Mouse (Mus musculus) hindbrain, embryonic 14.5 days (tissue): ENCODE measurements at regions not wholly inside any gene's neighbourhood (a gene's known extent, or its start where the extent isn't known, plus 50 kb on each side); places are given as distances from the start of the nearest gene placed in this dataset.

Source experiments
- ATAC-seq: fragments of 200-750 bp; cut with Nextera tagmentation; 2 replicates; pipeline ENCODE4 v1.8.0; 2017; ENCODE audit warnings: moderate number of reproducible peaks, mild to moderate bottlenecking, moderate TSS enrichment, moderate library complexity; ENCODE audit not compliant: low FRiP score
- DNase-seq: peaks from one replicate; pipeline ENCODE4 v3.0.0-alpha.2; 2015; ENCODE audit warnings: low spot score
- H3K27ac ChIP-seq: fragments of 300-500 bp; sonication (generic); 2 replicates; pipeline ENCODE4 v1.5.1; 2014; ENCODE audit warnings: mild to moderate bottlenecking, moderate library complexity
- H3K27me3 ChIP-seq: fragments of 300-500 bp; sonication (generic); 2 replicates; pipeline ENCODE4 v1.6.1; 2014; ENCODE audit warnings: mild to moderate bottlenecking, low read length, mixed read lengths; ENCODE audit not compliant: control insufficient read depth, insufficient read depth
- H3K36me3 ChIP-seq: fragments of 300-500 bp; sonication (generic); replicated peaks from 2 replicates; pipeline ENCODE4 v1.6.1; 2014; ENCODE audit not compliant: control insufficient read depth, insufficient read depth
- H3K4me1 ChIP-seq: fragments of 300-500 bp; sonication (generic); replicated peaks from 2 replicates; pipeline ENCODE4 v1.6.1; 2014; ENCODE audit warnings: antibody characterized with exemption, low read length, mixed read lengths; ENCODE audit not compliant: control insufficient read depth, insufficient read depth
- H3K4me2 ChIP-seq: fragments of 300-500 bp; sonication (generic); replicated peaks from 2 replicates; pipeline ENCODE4 v1.6.1; 2014; ENCODE audit warnings: mild to moderate bottlenecking, moderate library complexity
- H3K4me3 ChIP-seq: fragments of 300-500 bp; sonication (generic); replicated peaks from 2 replicates; pipeline ENCODE4 v1.5.1; 2014; ENCODE audit warnings: mild to moderate bottlenecking, low read length
- H3K9ac ChIP-seq: fragments of 300-500 bp; sonication (generic); 2 replicates; pipeline ENCODE4 v1.6.1; 2014
- H3K9me3 ChIP-seq: fragments of 300-500 bp; sonication (generic); 2 replicates; pipeline ENCODE4 v1.6.1; 2016; ENCODE audit warnings: low read length; ENCODE audit not compliant: control insufficient read depth
- WGBS: fragments of 180-500 bp; shearing (Covaris S2); extraction: QIAGEN DNeasy Blood & Tissue Kit; methylation state at CpG from one replicate; pipeline ENCODE4 v1.1.7; 2014; 5-methylcytosine and 5-hydroxymethylcytosine counted together

DNA sequence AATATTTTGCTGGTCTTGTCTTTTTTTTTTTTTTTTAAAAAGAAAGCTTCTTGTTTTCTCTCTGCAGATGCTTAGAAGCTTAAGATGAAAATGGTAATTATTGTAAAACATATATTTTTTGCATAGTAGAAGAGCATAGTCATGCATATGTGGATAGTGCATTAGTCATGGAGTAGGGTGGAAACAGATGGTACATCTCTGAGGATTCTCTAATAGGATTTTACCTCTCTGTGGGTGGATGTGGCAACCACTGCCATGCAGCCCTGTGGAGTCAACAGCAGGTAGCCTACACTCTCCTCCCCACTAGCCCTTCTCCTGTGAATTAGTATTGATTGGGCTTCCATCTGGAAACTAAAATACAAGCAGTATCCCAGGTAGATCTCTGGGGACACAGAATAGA, 409.2 kb downstream of the Nr4a2 start:
- H3K4me3 ChIP-seq: no peak overlapping the region
- no peak overlapping the region for H3K9ac ChIP-seq
- H3K36me3 ChIP-seq: no peaks in the 10 kb centered on the region
- DNase-seq (no peak), ATAC-seq (no peak)
- no peak overlapping the region for H3K27ac ChIP-seq
- no peaks in the 10 kb centered on the region for H3K27me3 ChIP-seq
- no peaks in the 10 kb centered on the region for H3K9me3 ChIP-seq
- no peak overlapping the region for H3K4me2 ChIP-seq
- H3K4me1 ChIP-seq: no peaks in the 10 kb centered on the region

DNA sequence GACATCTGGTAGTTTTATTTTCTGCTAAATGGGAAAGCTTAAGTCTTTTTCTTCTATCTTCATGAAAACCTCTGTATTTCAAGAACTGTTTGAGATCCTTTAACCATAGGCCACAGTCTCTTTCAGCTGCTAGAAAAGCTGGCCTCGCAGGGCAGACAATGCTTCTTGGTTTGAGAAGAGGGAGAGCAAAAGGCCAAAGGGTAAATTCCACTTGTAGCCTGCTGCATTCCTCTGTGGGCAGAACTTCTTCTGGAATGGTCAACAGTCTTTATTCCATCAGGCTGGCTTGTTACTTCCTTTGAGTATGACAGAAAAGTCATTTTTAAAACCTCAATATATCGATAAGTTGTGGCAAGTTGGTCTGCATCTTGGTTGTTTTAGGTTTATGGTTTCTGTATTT, 440.2 kb downstream of the Nr4a2 start:
- no peak overlapping the region for H3K27ac ChIP-seq
- DNase-seq: no peak
- no peak for ATAC-seq

DNA sequence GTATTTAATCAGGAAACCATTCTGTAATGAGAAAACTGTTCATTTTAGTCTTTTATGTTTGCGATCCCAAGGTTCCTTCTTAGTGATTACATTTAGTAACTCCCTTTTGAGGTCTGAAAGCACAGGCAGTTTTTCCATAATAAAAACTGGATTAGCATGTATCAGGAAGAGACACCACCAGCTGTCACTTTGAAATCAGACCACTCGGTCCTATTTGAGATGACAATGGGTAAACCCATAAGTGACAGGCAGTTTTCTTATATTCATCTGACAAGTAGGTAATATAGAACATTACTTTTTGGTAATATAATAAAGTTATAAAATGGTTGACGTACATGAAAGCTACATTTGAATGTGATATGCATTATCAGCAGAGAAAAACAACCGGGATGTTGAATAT, 449.9 kb downstream of the Nr4a2 start:
- no peaks in the 10 kb centered on the region for H3K36me3 ChIP-seq
- ATAC-seq: no peak
- 71% methylated on average over 4 of the region's 4 CpGs for WGBS
- no peaks in the 10 kb centered on the region for H3K27me3 ChIP-seq
- H3K4me3 ChIP-seq: no peak overlapping the region
- no peaks in the 10 kb centered on the region for H3K4me1 ChIP-seq
- H3K27ac ChIP-seq: no peak overlapping the region
- H3K9ac ChIP-seq: no peak overlapping the region
- no peaks in the 10 kb centered on the region for H3K9me3 ChIP-seq
- no peak overlapping the region for H3K4me2 ChIP-seq
- no peak for DNase-seq

More for the DNA sequence above, 440.2 kb downstream of the Nr4a2 start:
- Histone ChIP-seq H3K27me3 (no peaks in the 10 kb centered on the region), H3K4me3 (no peak overlapping the region), H3K36me3 (no peaks in the 10 kb centered on the region), H3K9ac (no peak overlapping the region), H3K9me3 (no peaks in the 10 kb centered on the region), H3K4me2 (no peak overlapping the region), H3K4me1 (no peaks in the 10 kb centered on the region)
- WGBS: 31% methylated on average over 2 of the region's 2 CpGs

DNA sequence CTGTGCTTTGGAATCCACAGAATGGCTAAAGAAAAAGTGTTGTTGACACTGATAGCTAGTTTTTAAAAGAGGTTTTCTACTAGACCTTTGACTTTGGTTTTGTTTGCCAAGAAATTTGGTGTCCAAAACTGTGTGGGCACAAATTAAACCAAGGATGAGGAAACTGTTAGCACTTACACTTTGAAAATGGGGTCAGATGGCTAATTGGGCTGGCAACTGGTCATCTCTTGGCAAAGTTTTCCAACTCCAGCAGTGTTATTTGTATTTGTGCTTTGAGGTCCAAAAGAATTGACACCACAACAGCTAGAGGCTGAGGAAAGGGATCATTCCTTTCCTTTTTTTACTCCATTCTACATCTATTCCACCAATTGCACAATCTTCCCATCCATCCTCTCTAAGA, 451.1 kb downstream of the Nr4a2 start:
- Histone ChIP-seq H3K9ac (no peak overlapping the region), H3K9me3 (no peaks in the 10 kb centered on the region), H3K4me2 (no peak overlapping the region), H3K36me3 (no peaks in the 10 kb centered on the region), H3K27ac (no peak overlapping the region), H3K4me3 (no peak overlapping the region), H3K27me3 (no peaks in the 10 kb centered on the region), H3K4me1 (no peaks in the 10 kb centered on the region)
- ATAC-seq (no peak), DNase-seq (no peak)

DNA sequence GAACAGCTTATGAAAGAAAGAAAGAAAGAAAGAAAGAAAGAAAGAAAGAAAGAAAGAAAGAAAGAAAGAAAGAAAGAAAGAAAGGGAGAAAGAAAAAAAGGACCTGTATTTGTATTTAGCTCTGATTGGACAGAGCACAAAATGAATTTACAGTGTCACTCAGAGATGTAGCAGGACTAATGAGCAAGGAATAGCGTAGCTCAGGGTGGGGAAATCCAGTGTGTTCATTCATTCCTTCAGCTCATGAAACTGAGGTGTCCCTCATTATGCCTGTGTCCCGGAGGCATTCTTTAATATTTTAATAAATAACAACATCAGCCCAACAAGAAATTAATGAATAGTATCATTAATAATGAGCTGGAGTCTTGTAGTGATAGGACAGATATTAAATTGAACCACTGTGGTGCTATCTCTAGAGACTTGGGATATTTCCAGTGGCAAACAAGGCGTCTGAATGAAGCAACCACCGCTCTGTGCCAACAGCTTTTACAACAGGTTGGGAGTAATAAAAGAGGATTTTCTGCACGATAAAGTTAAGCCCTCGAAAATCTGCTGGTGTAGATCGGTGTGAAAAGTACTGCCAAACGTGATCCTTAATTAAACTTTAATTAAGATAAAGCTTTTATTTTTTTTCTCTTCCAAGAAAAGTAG, 461.4 kb downstream of the Nr4a2 start:
- H3K4me2 ChIP-seq: no peak overlapping the region
- DNase-seq: no peak

More for the DNA sequence above, 461.4 kb downstream of the Nr4a2 start:
- ATAC-seq: peak; percentile 51; the same call in 1 of the 2 replicates
- Histone ChIP-seq H3K27me3 (no peaks in the 10 kb centered on the region), H3K36me3 (no peaks in the 10 kb centered on the region), H3K27ac (no peak overlapping the region), H3K4me3 (no peak overlapping the region), H3K4me1 (no peaks in the 10 kb centered on the region), H3K9me3 (no peaks in the 10 kb centered on the region), H3K9ac (no peak overlapping the region)
- 56% methylated on average over 8 of the region's 8 CpGs for WGBS
